Mouse (Mus musculus): ENCODE measurements at regions not wholly inside any gene's neighbourhood (a gene's known extent, or its start where the extent isn't known, plus 50 kb on each side); places are given as distances from the start of the nearest gene placed in this dataset.

DNA sequence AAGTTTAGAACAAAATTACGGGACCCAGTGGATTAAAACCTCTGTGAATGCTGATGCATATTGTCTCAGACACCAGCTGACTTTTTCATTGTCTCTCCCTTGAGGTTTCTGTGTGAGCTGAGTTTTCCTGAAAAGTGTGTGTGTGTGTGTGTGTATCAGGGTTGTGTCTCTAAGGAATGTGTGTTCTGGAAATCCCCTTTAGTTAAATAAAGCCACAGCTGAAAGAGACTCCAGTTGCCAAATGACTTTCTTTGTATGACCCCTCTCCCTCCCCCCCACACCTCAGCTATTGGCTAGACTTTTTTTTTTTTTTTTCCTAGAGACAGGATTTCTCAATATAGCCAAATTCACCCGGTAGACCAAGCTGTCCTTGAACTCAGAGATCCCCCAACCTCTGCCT, 119.5 kb upstream of the Nmur2 start:
- no peaks in the 10 kb centered on the region for H3K9me3 ChIP-seq (replicated peaks; ENCODE audit: control insufficient read depth, low read length)
- no peak overlapping the region for H3K4me2 ChIP-seq (ENCODE audit: low read depth, low read length)
- H3K9ac ChIP-seq (ENCODE audit: low read length): no peak overlapping the region
- WGBS: 56% methylated on average over 2 of the region's 2 CpGs
- H3K4me3 ChIP-seq (replicated peaks; ENCODE audit: low read length): no peak overlapping the region
- no peaks in the 10 kb centered on the region for H3K4me1 ChIP-seq (ENCODE audit: control insufficient read depth, insufficient read depth, low read length)
- H3K36me3 ChIP-seq (ENCODE audit: control insufficient read depth, insufficient read depth, low read length): no peaks in the 10 kb centered on the region
- H3K27ac ChIP-seq (ENCODE audit: low read length): no peak overlapping the region
- ATAC-seq (ENCODE audit: insufficient read depth, low FRiP score): no peak
- H3K27me3 ChIP-seq (ENCODE audit: control insufficient read depth, insufficient read depth, low read length): no peaks in the 10 kb centered on the region

DNA sequence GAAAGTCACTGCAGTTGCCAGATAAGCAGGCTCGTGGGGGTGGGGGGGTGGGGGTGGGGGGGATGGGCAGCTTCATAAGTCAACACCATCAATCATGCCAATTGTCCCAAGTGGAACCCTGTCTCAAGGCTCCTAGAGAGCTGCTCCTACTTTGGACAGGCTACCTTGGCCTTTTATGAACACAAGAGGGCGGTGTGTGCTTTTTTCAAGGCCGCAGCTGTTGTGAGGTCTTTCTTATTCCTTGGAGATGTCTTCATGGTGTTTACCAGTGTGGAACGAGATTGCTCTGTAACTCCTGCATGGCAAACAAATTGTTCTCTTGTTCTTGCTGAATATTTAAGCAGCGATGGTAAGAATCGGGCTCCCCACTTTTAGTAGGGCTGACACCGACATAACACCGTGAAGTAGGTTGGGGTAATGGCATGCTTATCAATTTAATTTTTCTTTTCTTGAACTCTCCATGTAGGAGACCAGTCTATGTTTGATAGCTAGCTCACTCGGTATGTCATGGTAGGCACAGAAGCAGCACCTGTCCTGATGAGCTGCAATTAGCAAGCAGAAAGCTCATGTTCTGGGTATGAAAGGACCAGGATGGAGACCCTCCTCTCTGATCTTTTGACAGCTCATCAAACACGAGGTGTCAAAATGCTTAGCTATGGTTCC, 118.7 kb upstream of the Nmur2 start:
- H3K4me1 ChIP-seq (ENCODE audit: control insufficient read depth, insufficient read depth, low read length): no peaks in the 10 kb centered on the region
- no peaks in the 10 kb centered on the region for H3K36me3 ChIP-seq (ENCODE audit: control insufficient read depth, insufficient read depth, low read length)
- H3K27me3 ChIP-seq (ENCODE audit: control insufficient read depth, insufficient read depth, low read length): no peaks in the 10 kb centered on the region
- ATAC-seq (ENCODE audit: insufficient read depth, low FRiP score): no peak
- H3K9me3 ChIP-seq (replicated peaks; ENCODE audit: control insufficient read depth, low read length): no peaks in the 10 kb centered on the region
- H3K27ac ChIP-seq (ENCODE audit: low read length): no peak overlapping the region
- WGBS: 47% methylated on average over 10 of the region's 10 CpGs
- H3K9ac ChIP-seq (ENCODE audit: low read length): no peak overlapping the region
- no peak overlapping the region for H3K4me3 ChIP-seq (replicated peaks; ENCODE audit: low read length)
- no peak overlapping the region for H3K4me2 ChIP-seq (ENCODE audit: low read depth, low read length)

DNA sequence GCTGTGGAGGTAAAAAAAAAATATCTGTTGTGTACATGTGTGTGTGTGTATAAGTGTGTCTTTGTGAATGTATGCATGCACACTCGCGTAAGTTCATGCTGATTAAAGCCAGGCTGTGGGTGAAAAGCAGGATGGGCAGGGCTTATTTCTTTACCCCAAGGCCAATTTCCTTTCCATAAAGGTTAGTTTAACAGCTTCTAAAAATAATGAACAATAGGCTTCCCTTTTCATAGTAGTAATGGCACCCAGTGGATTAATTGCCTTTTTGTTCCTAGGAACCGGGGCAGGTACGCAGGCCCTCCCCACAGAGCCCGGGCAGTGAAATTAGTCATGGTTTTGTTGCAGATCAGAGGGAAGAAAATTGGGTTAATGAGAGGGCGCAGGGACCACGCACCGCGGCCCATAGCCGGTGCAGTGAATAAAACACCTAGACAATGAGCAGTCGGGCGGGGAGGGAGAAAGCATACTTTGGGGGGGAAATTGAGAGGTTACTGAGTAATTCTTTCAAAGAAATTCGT, 110.1 kb upstream of the Nmur2 start:
- ATAC-seq (ENCODE audit: insufficient read depth, low FRiP score): no peak
- Histone ChIP-seq H3K9ac (ENCODE audit: low read length) (no peak overlapping the region), H3K4me2 (ENCODE audit: low read depth, low read length) (no peak overlapping the region), H3K27me3 (ENCODE audit: control insufficient read depth, insufficient read depth, low read length) (no peaks in the 10 kb centered on the region), H3K36me3 (ENCODE audit: control insufficient read depth, insufficient read depth, low read length) (no peaks in the 10 kb centered on the region), H3K4me1 (ENCODE audit: control insufficient read depth, insufficient read depth, low read length) (no peaks in the 10 kb centered on the region), H3K4me3 (replicated peaks; ENCODE audit: low read length) (no peak overlapping the region), H3K9me3 (replicated peaks; ENCODE audit: control insufficient read depth, low read length) (no peaks in the 10 kb centered on the region), H3K27ac (ENCODE audit: low read length) (no peak overlapping the region)
- 60% methylated on average over 13 of the region's 13 CpGs for WGBS

DNA sequence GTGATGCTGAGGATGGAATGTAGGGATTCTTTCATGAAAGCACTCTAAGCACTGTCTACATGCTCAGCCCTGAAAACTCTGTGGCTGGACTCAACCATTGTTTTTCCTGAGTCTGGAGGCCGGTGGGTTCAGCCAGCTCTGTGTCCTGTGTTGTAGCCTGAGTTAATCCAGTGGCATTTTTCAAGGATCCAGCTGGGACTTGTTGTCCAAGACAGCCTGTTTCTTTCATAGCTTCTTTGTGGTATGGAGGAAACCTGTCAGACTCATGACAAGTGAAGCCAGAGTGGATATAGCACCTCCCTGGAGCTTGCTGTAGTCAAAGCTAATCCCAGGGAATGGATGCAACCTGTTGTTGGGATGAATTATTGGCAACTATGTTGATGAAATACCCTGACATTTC, 108.9 kb upstream of the Nmur2 start:
- Histone ChIP-seq H3K9ac (ENCODE audit: low read length) (no peak overlapping the region), H3K4me1 (ENCODE audit: control insufficient read depth, insufficient read depth, low read length) (no peaks in the 10 kb centered on the region), H3K27ac (ENCODE audit: low read length) (no peak overlapping the region), H3K36me3 (ENCODE audit: control insufficient read depth, insufficient read depth, low read length) (no peaks in the 10 kb centered on the region), H3K27me3 (ENCODE audit: control insufficient read depth, insufficient read depth, low read length) (no peaks in the 10 kb centered on the region), H3K4me2 (ENCODE audit: low read depth, low read length) (no peak overlapping the region), H3K4me3 (replicated peaks; ENCODE audit: low read length) (no peak overlapping the region), H3K9me3 (replicated peaks; ENCODE audit: control insufficient read depth, low read length) (no peaks in the 10 kb centered on the region)
- WGBS: 47% methylated on average over 1 of the region's 1 CpGs
- no peak for ATAC-seq (ENCODE audit: insufficient read depth, low FRiP score)

DNA sequence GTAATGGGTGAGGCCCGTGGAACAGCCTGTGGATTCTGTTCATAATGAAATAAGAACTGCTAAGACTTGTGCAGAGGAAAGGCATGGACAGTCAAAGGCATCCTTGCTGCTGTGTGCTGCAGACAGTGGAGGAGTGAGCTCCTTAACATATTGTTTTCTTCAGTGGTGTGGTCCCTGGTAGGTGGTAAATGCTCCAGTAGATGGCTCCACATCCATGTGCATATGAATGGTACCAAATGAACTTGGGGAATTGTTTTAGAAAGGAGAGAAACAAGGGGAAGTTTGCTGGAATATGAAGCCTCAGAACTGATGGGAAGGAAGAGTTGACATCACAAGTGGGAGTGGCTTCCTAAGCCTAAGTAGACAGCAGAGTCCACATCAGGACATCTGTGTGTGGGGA, 108.1 kb upstream of the Nmur2 start:
- Histone ChIP-seq H3K4me3 (replicated peaks; ENCODE audit: low read length) (no peak overlapping the region), H3K36me3 (ENCODE audit: control insufficient read depth, insufficient read depth, low read length) (no peaks in the 10 kb centered on the region), H3K9me3 (replicated peaks; ENCODE audit: control insufficient read depth, low read length) (no peaks in the 10 kb centered on the region), H3K4me2 (ENCODE audit: low read depth, low read length) (no peak overlapping the region), H3K9ac (ENCODE audit: low read length) (no peak overlapping the region), H3K4me1 (ENCODE audit: control insufficient read depth, insufficient read depth, low read length) (no peaks in the 10 kb centered on the region), H3K27ac (ENCODE audit: low read length) (no peak overlapping the region), H3K27me3 (ENCODE audit: control insufficient read depth, insufficient read depth, low read length) (no peaks in the 10 kb centered on the region)
- ATAC-seq (ENCODE audit: insufficient read depth, low FRiP score): no peak
- WGBS: 68% methylated on average over 1 of the region's 1 CpGs

DNA sequence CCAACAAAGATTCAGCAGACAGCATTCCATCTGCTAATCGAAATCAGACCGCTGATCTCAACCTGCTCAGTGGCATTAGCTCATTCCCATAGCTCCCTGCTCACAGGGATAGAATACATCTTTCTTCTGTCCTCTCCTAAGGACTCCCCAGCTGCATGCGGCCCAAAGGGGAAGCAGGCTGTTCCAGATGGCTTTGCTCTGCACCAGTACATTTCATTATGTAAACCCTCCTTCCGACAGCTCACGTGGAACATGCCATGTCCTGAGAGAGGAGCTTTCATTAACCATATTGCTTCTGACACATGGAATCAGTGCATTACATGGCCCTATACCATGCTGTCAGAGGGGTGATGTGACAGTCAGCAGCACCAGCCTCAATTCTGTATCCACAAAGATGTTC, 105.9 kb upstream of the Nmur2 start:
- Histone ChIP-seq H3K4me3 (replicated peaks; ENCODE audit: low read length) (no peak overlapping the region), H3K9ac (ENCODE audit: low read length) (no peak overlapping the region), H3K9me3 (replicated peaks; ENCODE audit: control insufficient read depth, low read length) (no peaks in the 10 kb centered on the region), H3K27ac (ENCODE audit: low read length) (no peak overlapping the region), H3K36me3 (ENCODE audit: control insufficient read depth, insufficient read depth, low read length) (no peaks in the 10 kb centered on the region), H3K27me3 (ENCODE audit: control insufficient read depth, insufficient read depth, low read length) (no peaks in the 10 kb centered on the region), H3K4me2 (ENCODE audit: low read depth, low read length) (no peak overlapping the region), H3K4me1 (ENCODE audit: control insufficient read depth, insufficient read depth, low read length) (no peaks in the 10 kb centered on the region)
- WGBS: 50% methylated on average over 5 of the region's 5 CpGs
- ATAC-seq (ENCODE audit: insufficient read depth, low FRiP score): no peak

DNA sequence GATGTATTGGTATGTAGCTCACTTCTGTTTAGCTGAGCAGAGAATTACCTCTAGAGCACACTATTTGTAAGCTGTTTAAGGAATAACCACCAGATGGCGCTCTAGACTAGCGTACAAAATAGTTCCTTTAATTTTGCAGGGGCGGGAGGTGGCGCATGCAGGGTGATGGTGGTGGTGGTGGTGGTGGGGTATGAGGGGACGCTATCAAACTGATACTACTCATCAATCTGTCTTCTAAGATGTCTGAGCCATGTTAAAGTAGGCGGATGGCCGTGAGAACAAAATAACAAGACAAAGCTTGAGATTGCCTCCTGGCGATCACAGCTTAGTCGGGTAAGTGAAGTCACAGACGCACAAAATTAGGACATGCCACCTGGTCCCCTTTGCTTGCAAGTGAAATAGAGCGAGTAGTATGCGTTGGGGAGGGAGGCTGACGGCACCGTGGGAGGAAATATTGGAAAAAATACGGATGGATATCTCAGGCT, 90.6 kb upstream of the Nmur2 start:
- Histone ChIP-seq H3K27me3 (ENCODE audit: control insufficient read depth, insufficient read depth, low read length) (no peaks in the 10 kb centered on the region), H3K4me1 (ENCODE audit: control insufficient read depth, insufficient read depth, low read length) (no peaks in the 10 kb centered on the region), H3K9me3 (replicated peaks; ENCODE audit: control insufficient read depth, low read length) (no peaks in the 10 kb centered on the region), H3K27ac (ENCODE audit: low read length) (no peak overlapping the region), H3K9ac (ENCODE audit: low read length) (no peak overlapping the region), H3K4me2 (ENCODE audit: low read depth, low read length) (no peak overlapping the region), H3K36me3 (ENCODE audit: control insufficient read depth, insufficient read depth, low read length) (no peaks in the 10 kb centered on the region), H3K4me3 (replicated peaks; ENCODE audit: low read length) (no peak overlapping the region)
- no peak for ATAC-seq (ENCODE audit: insufficient read depth, low FRiP score)
- WGBS: 30% methylated on average over 15 of the region's 15 CpGs

DNA sequence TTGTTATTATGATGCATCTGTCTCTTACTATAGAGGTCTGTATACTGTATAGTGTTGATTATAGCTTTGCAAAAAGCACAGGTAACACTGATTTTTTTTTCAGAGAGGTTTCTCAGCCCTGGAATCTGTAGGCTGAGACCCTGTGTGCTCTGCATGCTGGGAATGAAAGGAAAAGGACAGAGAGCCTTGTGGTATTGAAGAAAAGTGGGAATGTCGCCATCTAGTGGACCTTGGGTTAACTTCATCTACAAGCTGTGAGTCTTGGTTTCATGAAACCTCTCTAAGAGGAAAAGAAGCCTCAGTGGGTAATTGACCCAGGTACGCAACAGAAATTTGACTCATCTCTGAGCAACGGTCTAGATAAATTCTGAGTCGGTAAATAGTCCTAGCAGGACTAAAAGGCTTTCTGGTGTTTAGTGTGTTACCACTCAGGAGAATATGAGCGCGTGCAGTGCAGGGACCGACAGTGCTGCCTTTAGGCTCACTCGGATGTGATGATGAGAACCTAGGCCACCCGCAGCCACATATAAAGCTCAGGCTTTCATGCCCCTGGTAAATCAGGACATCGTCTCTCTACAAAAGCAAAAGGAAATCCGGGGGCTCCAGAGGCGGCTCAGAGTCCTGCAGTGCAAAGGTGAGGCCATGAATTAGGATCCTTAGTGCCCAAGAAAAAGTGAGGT, 75.9 kb upstream of the Nmur2 start:
- Histone ChIP-seq H3K27ac (ENCODE audit: low read length) (no peak overlapping the region), H3K27me3 (ENCODE audit: control insufficient read depth, insufficient read depth, low read length) (no peaks in the 10 kb centered on the region), H3K4me2 (ENCODE audit: low read depth, low read length) (no peak overlapping the region), H3K4me3 (replicated peaks; ENCODE audit: low read length) (no peak overlapping the region), H3K36me3 (ENCODE audit: control insufficient read depth, insufficient read depth, low read length) (no peaks in the 10 kb centered on the region), H3K4me1 (ENCODE audit: control insufficient read depth, insufficient read depth, low read length) (no peaks in the 10 kb centered on the region), H3K9me3 (replicated peaks; ENCODE audit: control insufficient read depth, low read length) (no peaks in the 10 kb centered on the region), H3K9ac (ENCODE audit: low read length) (no peak overlapping the region)
- ATAC-seq (ENCODE audit: insufficient read depth, low FRiP score): no peak
- 45% methylated on average over 12 of the region's 12 CpGs for WGBS

DNA sequence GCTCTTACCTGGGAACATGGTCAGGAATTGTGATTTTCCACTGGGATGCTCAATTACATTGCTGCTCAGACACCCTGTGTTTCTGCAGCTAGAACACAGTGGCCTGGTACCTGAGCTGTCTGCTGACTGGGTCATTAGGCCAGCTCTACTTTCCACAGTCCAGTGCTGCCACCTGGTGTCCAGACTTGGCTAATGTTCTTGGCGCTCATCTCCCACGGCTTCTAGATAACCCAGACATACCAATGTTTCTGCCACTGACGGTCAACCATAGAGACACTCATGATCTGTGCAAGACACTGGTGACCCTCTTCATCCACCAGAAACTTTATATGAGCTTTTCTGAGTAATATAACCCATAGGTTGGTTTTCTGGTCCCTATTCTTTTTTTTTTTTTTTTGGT, 67.1 kb upstream of the Nmur2 start:
- Histone ChIP-seq H3K36me3 (ENCODE audit: control insufficient read depth, insufficient read depth, low read length) (no peaks in the 10 kb centered on the region), H3K27me3 (ENCODE audit: control insufficient read depth, insufficient read depth, low read length) (no peaks in the 10 kb centered on the region), H3K9me3 (replicated peaks; ENCODE audit: control insufficient read depth, low read length) (no peaks in the 10 kb centered on the region), H3K4me2 (ENCODE audit: low read depth, low read length) (no peak overlapping the region), H3K4me3 (replicated peaks; ENCODE audit: low read length) (no peak overlapping the region), H3K4me1 (ENCODE audit: control insufficient read depth, insufficient read depth, low read length) (no peaks in the 10 kb centered on the region), H3K27ac (ENCODE audit: low read length) (no peak overlapping the region), H3K9ac (ENCODE audit: low read length) (no peak overlapping the region)
- no peak for ATAC-seq (ENCODE audit: insufficient read depth, low FRiP score)
- WGBS: 9% methylated on average over 3 of the region's 3 CpGs
